Comparison of ENCODE assay signal across 8 mouse cellular contexts in genomic region chr15:8444890-8445597, GRCm38 (mm10). TPM values are rescaled to one million over a fixed set of nuclear protein-coding genes. Genes with fewer than 3 reads are reported as not detected.
DNase-seq lines count a peak whose midpoint lies in the region; ATAC-seq lines count a peak whose summit lies in the region.

No protein-coding gene starts in this region.

- intact Hi-C loops in left cerebral cortex, postnatal 25 days (cut with DNase I): loop anchor here (2.0 to 5.0 kb wide), 3 partner anchors 62 to 147 kb away; no protein-coding TSS in a partner anchor

- peak; percentile 71 to 72 for DNase-seq in adrenal gland, adult 18-20 months (ENCODE audit: low spot score in 2 of 2)
- DNase-seq in embryo, embryonic 10 days (ENCODE audit: low spot score): peak; percentile 94
- DNase-seq in gastrocnemius, postnatal 10 days: peak; percentile 78
- peak; percentile 71 to 84 for DNase-seq in left cerebral cortex, postnatal 25 days (ENCODE audit: low spot score in 2 of 2)
- peak; percentile 92 for DNase-seq in mesoderm, embryonic 11.5 days (ENCODE audit: low read depth, low spot score)
- DNase-seq in right cerebral cortex, postnatal 25 days: peak; percentile 77
- DNase-seq in urinary bladder, postnatal 36 days (ENCODE audit: low spot score in 2 of 2): peak; percentile 69 to 83

- peak; percentile 61 for ATAC-seq in inflammation-experienced regulatory T-cells, adult 6 months

RNA-seq across cellular contexts. Expression of gene Nipbl, which starts 0.8 kb away (rescaled TPM):
- total RNA-seq in adrenal gland, adult 18-20 months (2021): 10 to 100 TPM; 37.4 to 45.7 TPM
- 10 to 100 TPM; 27.1 to 32.0 TPM for total RNA-seq in gastrocnemius, postnatal 10 days (2021)
- polyA plus RNA-seq in inflammation-experienced regulatory T-cells, adult 6 months (2017; shearing (Covaris generic)): 10 to 100 TPM; 35.3 to 52.3 (median 50.3) TPM
- 10 to 100 TPM; 27.7 to 29.7 TPM for total RNA-seq in left cerebral cortex, postnatal 25 days (2021)

Comparison
In these comparisons a context has a peak if more than half of its experiments do, and no peak if none do; other contexts are left out.
1. Peak in every context shown above with its lines: DNase-seq and ATAC-seq.